Mouse (Mus musculus) lung, adult 2 months (tissue): ENCODE measurements around the gene Dusp19.

ENCODE experiments used
- CTCF ChIP-seq: fragments of 200-500 bp; IDR thresholded peaks from 2 replicates; pipeline ENCODE4 v1.5.1; 2011; ENCODE audit warnings: mild to moderate bottlenecking, low read length, control low read depth; ENCODE audit not compliant: insufficient read depth
- POLR2A ChIP-seq: fragments of 200-500 bp; IDR thresholded peaks from 2 replicates; pipeline ENCODE4 v1.6.1; 2011; ENCODE audit warnings: low read depth, mild to moderate bottlenecking, control low read depth, low read length, borderline replicate concordance; ENCODE audit errors: extremely low read depth

GRCm38 (mm10) chr2:80669868-80670666, 53.2 kb downstream of the Dusp19 start:
- TF ChIP-seq CTCF (0 out of 2 replicates have a peak, but pooled peaks have one; percentile 12), POLR2A (no peak)
